Mouse (Mus musculus) left cerebral cortex, adult 2 months (tissue): ENCODE results near the gene Nup85. TPM values are rescaled to one million over a fixed set of nuclear protein-coding genes. Genes with fewer than 3 reads are reported as not detected.

Experiments
- DNase-seq, 2 experiments: peaks; one replicate each; pipeline ENCODE4 v3.0.0; 2021 to 2022; ENCODE audit warnings: low spot score in 2 of 2, mixed read lengths in 1 of 2; ENCODE audit errors: extremely low spot score in 1 of 2
- H3K27ac ChIP-seq: fragments of 200-600 bp; 2 replicates; pipeline ENCODE4 v1.8.1; 2022
- H3K4me3 ChIP-seq: fragments of 200-600 bp; 2 replicates; pipeline ENCODE4 v1.8.1; 2022
- CTCF ChIP-seq: fragments of 200-600 bp; IDR thresholded peaks from 2 replicates; pipeline ENCODE4 v1.8.1; 2022; ENCODE audit warnings: antibody characterized with exemption, mild to moderate bottlenecking, moderate library complexity
- intact Hi-C: fragments of 180-260 bp; cut with DNase I; formaldehyde crosslinking; loops from one replicate; pipeline ENCODE4 v1.15.1; 2025
- total RNA-seq, 2 experiments: library from RNA; stranded (reverse); gene quantifications; 2 replicates each; pipeline ENCODE4 v1.2.3; 2021

Gene Nup85
- total RNA-seq, 2 experiments from 2014 or later, result 48.3 to 52.7 TPM

GRCm38 (mm10) chr11:115603476-115604303 is 39.5 kb downstream of the Nup85 start, which contains the start of the genes Mrps7 and Gga3:
TSS of gene Mrps7 (plus strand) at chr11:115603925.
TSS of gene Gga3 (minus strand) at chr11:115604051.
- TF ChIP-seq CTCF, result no peak
- intact Hi-C loops, result loop anchor here (5.0 kb wide), 1 partner anchor 121 kb away; no protein-coding TSS in a partner anchor
- DNase-seq, result peak; percentile 87 to 88
- Histone ChIP-seq H3K27ac (peak within 1 kb of the TSS; percentile 99), H3K4me3 (peak within 1 kb of the TSS; percentile 99)

GRCm38 (mm10) chr11:115604304-115604696 is 40.1 kb downstream of the Nup85 start:
- Histone ChIP-seq H3K4me3 (peak overlapping the region; percentile 99), H3K27ac (peak overlapping the region; percentile 99)
- no peak for TF ChIP-seq CTCF
- intact Hi-C loops, result loop anchor here (5.0 kb wide), 1 partner anchor 122 kb away; no protein-coding TSS in a partner anchor
- no peak for DNase-seq

- no peak overlapping the region for H3K27ac ChIP-seq
- intact Hi-C loops, result no loop called here
- no peak overlapping the region for H3K4me3 ChIP-seq
- no peak for TF ChIP-seq CTCF
- no peak for DNase-seq
These were observed 42.5 kb downstream of the Nup85 start for GRCm38 (mm10) chr11:115606733-115607132.

- peak in 1 of 2 experiments; percentile 32 for DNase-seq
These were observed 44.5 kb downstream of the Nup85 start for GRCm38 (mm10) chr11:115608421-115609399.

GRCm38 (mm10) chr11:115609576-115609975 is 45.3 kb downstream of the Nup85 start:
- TF ChIP-seq CTCF, result no peak
- intact Hi-C loops, result no loop called here
- H3K27ac ChIP-seq, result no peak overlapping the region
- DNase-seq, result no peak
- H3K4me3 ChIP-seq, result no peak overlapping the region

More at GRCm38 (mm10) chr11:115608421-115609399, 44.5 kb downstream of the Nup85 start:
- Histone ChIP-seq H3K27ac (no peak overlapping the region), H3K4me3 (no peak overlapping the region)
- intact Hi-C loops, result no loop called here
- no peak for TF ChIP-seq CTCF

- TF ChIP-seq CTCF, result no peak
- no peak overlapping the region for H3K27ac ChIP-seq
- no peak for DNase-seq
- intact Hi-C loops, result no loop called here
- H3K4me3 ChIP-seq, result no peak overlapping the region
These were observed 46.9 kb downstream of the Nup85 start for GRCm38 (mm10) chr11:115611173-115611572.

GRCm38 (mm10) chr11:115612059-115612409 is 47.8 kb downstream of the Nup85 start:
- peak overlapping the region; percentile 88 for H3K27ac ChIP-seq
- H3K4me3 ChIP-seq, result peak overlapping the region; percentile 80
- DNase-seq, result peak; percentile 54 to 59
- TF ChIP-seq CTCF, result no peak; the same call in 1 of the 2 replicates
- intact Hi-C loops, result no loop called here

- intact Hi-C loops, result no loop called here
- peak; percentile 60 for TF ChIP-seq CTCF
- Histone ChIP-seq H3K27ac (peak within 1 kb of the TSS; percentile 97), H3K4me3 (peak within 1 kb of the TSS; percentile 80)
- DNase-seq, result peak; percentile 67 to 77
These were observed 48.3 kb downstream of the Nup85 start, which contains the start of gene Mif4gd for GRCm38 (mm10) chr11:115612410-115613137. TSS of gene Mif4gd (minus strand) at chr11:115612969.

- no peak for TF ChIP-seq CTCF
- Histone ChIP-seq H3K4me3 (peak overlapping the region; percentile 80), H3K27ac (peak overlapping the region; percentile 97)
- intact Hi-C loops, result no loop called here
- no peak for DNase-seq
These were observed 49.1 kb downstream of the Nup85 start for GRCm38 (mm10) chr11:115613138-115613945.

- DNase-seq, result no peak
- TF ChIP-seq CTCF, result no peak
- Histone ChIP-seq H3K4me3 (no peak overlapping the region), H3K27ac (no peak overlapping the region)
- intact Hi-C loops, result no loop called here
These were observed 50.3 kb downstream of the Nup85 start for GRCm38 (mm10) chr11:115614346-115615107.
